Mouse (Mus musculus): ENCODE measurements around the gene Ftl1. TPM values are rescaled to one million over a fixed set of nuclear protein-coding genes. Genes with fewer than 3 reads are reported as not detected.
A peak's percentile ranks its signal among the peaks of the same experiment; 100 is the strongest.

The Ftl1 gene
- total RNA-seq, 2 experiments from 2014 or later, result 200 to 208 TPM

- intact Hi-C loops (cut with DNase I), result no loop called here
Measured at GRCm38 (mm10) chr7:45419859-45420614, 39.6 kb downstream of the Ftl1 start.

GRCm38 (mm10) chr7:45417962-45418492, 41.7 kb downstream of the Ftl1 start:
- intact Hi-C loops (cut with DNase I), result no loop called here
- no peak overlapping the region for H3K27ac ChIP-seq
- H3K4me3 ChIP-seq, result no peak overlapping the region
- DNase-seq (ENCODE audit: extremely low spot score in 1 of 2, low spot score in 2 of 2), result no peak
- TF ChIP-seq CTCF (IDR thresholded peaks at IDR 0.05), result no peak

More at GRCm38 (mm10) chr7:45419859-45420614, 39.6 kb downstream of the Ftl1 start:
- TF ChIP-seq CTCF (IDR thresholded peaks at IDR 0.05), result no peak
- no peak overlapping the region for H3K4me3 ChIP-seq
- no peak for DNase-seq (ENCODE audit: extremely low spot score in 1 of 2, low spot score in 2 of 2)
- H3K27ac ChIP-seq, result no peak overlapping the region

GRCm38 (mm10) chr7:45415636-45416035, 44.0 kb downstream of the Ftl1 start:
- TF ChIP-seq CTCF (IDR thresholded peaks at IDR 0.05), result no peak
- no peak overlapping the region for H3K27ac ChIP-seq
- H3K4me3 ChIP-seq, result peak overlapping the region; percentile 28
- peak in 1 of 2 experiments; percentile 58 for DNase-seq (ENCODE audit: extremely low spot score in 1 of 2, low spot score in 2 of 2)
- intact Hi-C loops (cut with DNase I), result no loop called here

GRCm38 (mm10) chr7:45414740-45415224, 44.9 kb downstream of the Ftl1 start:
- H3K27ac ChIP-seq, result no peak overlapping the region
- no peak for TF ChIP-seq CTCF (IDR thresholded peaks at IDR 0.05)
- DNase-seq (ENCODE audit: extremely low spot score in 1 of 2, low spot score in 2 of 2), result no peak
- H3K4me3 ChIP-seq, result no peak overlapping the region
- intact Hi-C loops (cut with DNase I), result no loop called here

- peak overlapping the region; percentile 34 for H3K4me3 ChIP-seq
- no peak for DNase-seq (ENCODE audit: extremely low spot score in 1 of 2, low spot score in 2 of 2)
- TF ChIP-seq CTCF (IDR thresholded peaks at IDR 0.05), result no peak
- intact Hi-C loops (cut with DNase I), result no loop called here
- H3K27ac ChIP-seq, result no peak overlapping the region
Measured at GRCm38 (mm10) chr7:45413864-45414739, 45.6 kb downstream of the Ftl1 start.

GRCm38 (mm10) chr7:45413113-45413863, 46.4 kb downstream of the Ftl1 start, which contains the start of gene Ntf5:
Ntf5 (plus strand) TSS chr7:45413695.
- intact Hi-C loops (cut with DNase I), result no loop called here
- Histone ChIP-seq H3K4me3 (peak within 1 kb of the TSS; percentile 34), H3K27ac (no peak within 1 kb of the TSS)
- DNase-seq (ENCODE audit: extremely low spot score in 1 of 2, low spot score in 2 of 2), result no peak
- TF ChIP-seq CTCF (IDR thresholded peaks at IDR 0.05), result no peak

- Histone ChIP-seq H3K4me3 (no peak overlapping the region), H3K27ac (no peak overlapping the region)
- no peak for DNase-seq (ENCODE audit: extremely low spot score in 1 of 2, low spot score in 2 of 2)
- TF ChIP-seq CTCF (IDR thresholded peaks at IDR 0.05), result no peak
- intact Hi-C loops (cut with DNase I), result no loop called here
Measured at GRCm38 (mm10) chr7:45412421-45412820, 47.3 kb downstream of the Ftl1 start.

- Histone ChIP-seq H3K4me3 (no peak overlapping the region), H3K27ac (no peak overlapping the region)
- intact Hi-C loops (cut with DNase I), result no loop called here
- no peak for DNase-seq (ENCODE audit: extremely low spot score in 1 of 2, low spot score in 2 of 2)
- TF ChIP-seq CTCF (IDR thresholded peaks at IDR 0.05), result no peak
Measured at GRCm38 (mm10) chr7:45409497-45410163, 50.1 kb downstream of the Ftl1 start.

GRCm38 (mm10) chr7:45408949-45409348, 50.7 kb downstream of the Ftl1 start:
- no peak overlapping the region for H3K4me3 ChIP-seq
- no peak for TF ChIP-seq CTCF (IDR thresholded peaks at IDR 0.05)
- intact Hi-C loops (cut with DNase I), result no loop called here
- DNase-seq (ENCODE audit: extremely low spot score in 1 of 2, low spot score in 2 of 2), result no peak
- no peak overlapping the region for H3K27ac ChIP-seq

GRCm38 (mm10) chr7:45408351-45408750, 51.3 kb downstream of the Ftl1 start:
- intact Hi-C loops (cut with DNase I), result no loop called here
- TF ChIP-seq CTCF (IDR thresholded peaks at IDR 0.05), result no peak
- no peak overlapping the region for H3K4me3 ChIP-seq
- no peak for DNase-seq (ENCODE audit: extremely low spot score in 1 of 2, low spot score in 2 of 2)
- H3K27ac ChIP-seq, result no peak overlapping the region

Small RNA genes lying within 50 kb of the gene (microRNA-seq; reads per million reads assigned to microRNA genes)
- 0 to 0.24 reads per million in 2 experiments for gene Gm22133

Other genes starting within 250 kb of the Ftl1 start
- 10 to 100 TPM; 32.4 to 33.5 TPM for gene Dkkl1, start 247.7 kb downstream of the Ftl1 start, total RNA-seq (2021)
- gene Tead2, start 244.1 kb downstream of the Ftl1 start, total RNA-seq (2021), result 1 to 10 TPM; 3.9 to 4.1 TPM
- 1 to 10 TPM; 4.2 to 5.4 TPM for gene Cd37, start 220.8 kb downstream of the Ftl1 start, total RNA-seq (2021)
- gene Slc6a16, start 218.8 kb downstream of the Ftl1 start, total RNA-seq (2021), result 1 to 10 TPM; 1.9 to 2.4 TPM
- gene Slc6a21, start 182.4 kb downstream of the Ftl1 start, total RNA-seq (2021), result under 1 TPM in 1 of 2 experiments, not detected in 1; 0.23 TPM
- gene Trpm4, start 126.1 kb downstream of the Ftl1 start, total RNA-seq (2021), result 10 to 100 TPM; 18.5 to 24.6 TPM
- gene Hrc, start 124.6 kb downstream of the Ftl1 start, total RNA-seq (2021), result under 1 TPM; 0.23 to 0.61 TPM
- 100 to 1,000 TPM; 156 to 159 TPM for gene Ppfia3, start 92.9 kb downstream of the Ftl1 start, total RNA-seq (2021)
- gene Lin7b, start 89.3 kb downstream of the Ftl1 start, total RNA-seq (2021), result 100 to 1,000 TPM; 156 to 178 TPM
- 100 to 1,000 TPM; 428 to 429 TPM for gene Snrnp70, start 64.1 kb downstream of the Ftl1 start, total RNA-seq (2021)
- not detected for gene Kcna7, start 54.2 kb downstream of the Ftl1 start, total RNA-seq (2021)
- not detected for gene Ntf5, start 46.2 kb downstream of the Ftl1 start, total RNA-seq (2021)
- gene Lhb, start 39.1 kb downstream of the Ftl1 start, total RNA-seq (2021), result not detected
- 10 to 100 TPM; 18.2 to 19.2 TPM for gene Gys1, start 25.0 kb downstream of the Ftl1 start, total RNA-seq (2021)
- 10 to 100 TPM; 34.4 to 39.9 TPM for gene Ruvbl2, start 21.8 kb downstream of the Ftl1 start, total RNA-seq (2021)
- 10 to 100 TPM; 66.9 to 67.4 TPM for gene Bax, start 7.0 kb upstream of the Ftl1 start, total RNA-seq (2021)
- under 1 TPM in 1 of 2 experiments, not detected in 1; 0.30 TPM for gene Tulp2, start 22.0 kb upstream of the Ftl1 start, total RNA-seq (2021)
- gene Gm45808, start 26.9 kb upstream of the Ftl1 start, total RNA-seq (2021), result 1 to 10 TPM; 1.5 to 2.0 TPM
- 1 to 10 TPM; 3.7 to 4.8 TPM for gene Dhdh, start 28.9 kb upstream of the Ftl1 start, total RNA-seq (2021)
- gene Nucb1, start 50.5 kb upstream of the Ftl1 start, total RNA-seq (2021), result 100 to 1,000 TPM in 1 of 2 experiments, 10 to 100 TPM in 1; 95.4 to 106 TPM
- 10 to 100 TPM; 25.2 to 29.3 TPM for gene Ppp1r15a, start 66.4 kb upstream of the Ftl1 start, total RNA-seq (2021)
- gene Plekha4, start 66.4 kb upstream of the Ftl1 start, total RNA-seq (2021), result 1 to 10 TPM; 4.2 to 5.1 TPM
- under 1 TPM; 0.61 to 0.68 TPM for gene Hsd17b14, start 95.0 kb upstream of the Ftl1 start, total RNA-seq (2021)
- gene Bcat2, start 110.3 kb upstream of the Ftl1 start, total RNA-seq (2021), result 10 to 100 TPM; 25.4 to 26.2 TPM
- not detected for gene Fgf21, start 155.6 kb upstream of the Ftl1 start, total RNA-seq (2021)
- gene Fut1, start 157.4 kb upstream of the Ftl1 start, total RNA-seq (2021), result not detected
- gene Izumo1, start 161.9 kb upstream of the Ftl1 start, total RNA-seq (2021), result under 1 TPM in 1 of 2 experiments, not detected in 1; 0.34 TPM
- gene Rasip1, start 167.6 kb upstream of the Ftl1 start, total RNA-seq (2021), result 1 to 10 TPM; 6.1 to 8.0 TPM
- gene Mamstr, start 180.1 kb upstream of the Ftl1 start, total RNA-seq (2021), result 1 to 10 TPM; 3.5 to 3.9 TPM
- under 1 TPM in 1 of 2 experiments, not detected in 1; 0.11 TPM for gene Fut2, start 206.5 kb upstream of the Ftl1 start, total RNA-seq (2021)
- gene Ntn5, start 224.1 kb upstream of the Ftl1 start, total RNA-seq (2021), result 1 to 10 TPM; 6.4 to 6.9 TPM
- gene Sec1, start 234.5 kb upstream of the Ftl1 start, total RNA-seq (2021), result 1 to 10 TPM; 1.1 to 1.2 TPM
- 100 to 1,000 TPM; 211 to 244 TPM for gene Car11, start 240.0 kb upstream of the Ftl1 start, total RNA-seq (2021)
- 100 to 1,000 TPM in 1 of 2 experiments, 10 to 100 TPM in 1; 60.3 to 104 TPM for gene Dbp, start 245.2 kb upstream of the Ftl1 start, total RNA-seq (2021)